Mouse (Mus musculus) ES-CJ7 (cell line): ENCODE measurements at regions not wholly inside any gene's neighbourhood (a gene's known extent, or its start where the extent isn't known, plus 50 kb on each side); places are given as distances from the start of the nearest gene placed in this dataset.

Source experiments
- DNase-seq: peaks from one replicate; pipeline ENCODE4 v3.0.0; 2011; ENCODE audit warnings: low read depth, low spot score

DNA sequence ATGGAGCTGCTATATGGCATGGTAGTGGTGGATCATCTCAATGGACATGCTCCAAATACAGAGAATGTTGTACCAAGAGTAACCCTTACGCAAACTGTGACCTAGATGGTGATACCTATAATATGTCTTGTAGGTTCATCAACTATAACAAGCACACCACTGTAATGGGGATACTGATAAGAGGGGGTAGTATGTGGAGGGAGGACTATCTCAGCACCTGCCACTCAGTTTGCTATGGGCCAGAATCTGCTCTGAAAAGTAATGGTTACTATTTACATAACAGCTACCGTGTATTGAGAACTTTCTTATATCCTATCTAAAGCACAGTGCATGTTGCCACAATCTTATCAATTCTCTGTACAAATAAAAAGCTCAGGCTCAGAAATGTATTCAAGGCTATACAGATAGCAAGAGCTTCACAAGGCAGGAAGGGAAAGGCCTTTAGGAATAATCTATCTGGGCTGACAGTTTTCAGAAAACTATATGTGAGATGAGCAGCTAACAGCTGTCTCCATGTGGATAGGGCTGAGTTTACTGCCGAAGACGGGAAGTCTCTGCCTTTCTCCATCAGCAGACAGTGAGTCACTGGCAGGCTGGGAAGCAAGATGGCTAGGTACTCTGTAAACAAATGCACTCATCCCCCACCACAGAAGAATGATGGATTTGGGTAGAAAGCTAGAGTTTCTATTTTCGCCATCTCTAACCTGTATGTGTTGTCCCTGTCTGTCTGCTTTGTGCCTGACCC lies 77.1 kb upstream of the Nck2 start:
- DNase-seq: no peak

DNA sequence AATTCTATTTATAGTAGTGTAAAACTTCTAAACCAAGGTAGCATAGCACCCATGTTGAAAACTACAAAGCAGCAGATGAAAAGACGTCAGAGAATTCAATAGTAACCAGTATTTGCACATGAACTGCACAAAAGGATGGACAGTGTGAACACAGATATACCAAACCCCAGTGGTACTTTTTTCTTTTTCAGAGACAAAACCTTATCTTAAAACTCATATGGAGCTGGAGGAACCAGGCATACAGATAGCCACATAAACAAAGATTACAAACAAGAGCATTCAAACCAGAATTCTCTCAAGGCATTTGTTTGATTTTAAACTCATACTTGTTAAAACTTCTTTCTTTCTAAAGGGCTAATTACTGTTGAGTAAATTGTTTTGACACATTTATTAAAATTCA lies 72.5 kb upstream of the Nck2 start:
- DNase-seq: no peak

DNA sequence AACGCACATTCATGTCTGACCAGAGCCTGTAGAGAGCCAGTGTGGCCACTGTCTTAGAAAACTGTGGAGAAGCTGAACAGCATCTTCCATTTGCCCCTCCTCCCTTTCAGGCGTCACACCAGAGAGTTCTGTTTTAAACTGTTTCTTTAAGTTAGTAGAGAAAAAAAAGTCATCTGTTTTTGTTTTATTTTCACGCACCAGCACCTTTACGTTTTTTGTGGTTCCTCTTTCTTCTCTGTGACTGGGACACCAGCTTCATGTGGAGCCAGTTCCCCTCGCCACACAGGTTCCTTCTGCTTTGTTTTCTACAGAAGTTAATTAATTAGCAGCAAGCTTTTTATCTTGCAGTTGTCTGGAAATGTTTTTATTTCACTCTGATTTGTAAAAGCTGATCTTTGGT lies 69.4 kb upstream of the Nck2 start:
- DNase-seq: no peak

- DNase-seq: no peak
Measured at GRCm38 (mm10) chr1:43375851-43376250, 68.5 kb upstream of the Nck2 start.

DNA sequence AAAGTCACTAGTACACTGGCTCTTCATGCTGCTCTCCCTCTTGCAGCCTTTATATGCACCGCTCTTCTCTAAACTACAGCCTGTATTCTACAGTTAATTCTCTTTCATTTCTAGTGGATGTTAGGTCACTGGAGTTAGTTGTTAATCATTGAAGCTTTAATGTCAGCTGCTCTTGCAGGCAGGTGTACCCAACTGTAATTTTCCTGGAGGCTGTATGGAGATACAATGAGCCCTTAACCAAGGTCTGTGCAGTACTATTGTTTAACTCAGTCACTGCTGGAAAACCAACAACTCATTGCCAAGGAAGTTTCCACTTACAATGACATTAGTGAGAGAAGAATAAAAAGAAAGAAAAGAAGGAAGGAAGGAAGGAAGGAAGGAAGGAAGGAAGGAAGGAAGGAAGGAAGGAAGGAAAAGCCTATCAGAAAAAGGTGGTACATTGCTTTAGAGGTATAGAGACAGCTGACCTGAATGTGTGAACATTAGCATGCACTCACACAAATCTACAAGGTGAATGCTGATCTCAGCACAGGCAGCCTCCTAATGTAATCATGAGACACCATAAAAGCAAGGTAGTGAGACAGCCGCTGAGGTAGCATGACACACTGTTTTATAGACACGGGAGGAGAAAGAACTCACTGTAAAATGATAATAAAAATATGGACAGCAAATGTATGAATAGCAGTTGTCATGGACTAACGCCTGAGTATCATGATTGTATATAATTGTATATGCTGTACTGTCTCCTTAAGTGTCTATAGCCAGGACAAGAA lies 66.7 kb upstream of the Nck2 start:
- DNase-seq: no peak

GRCm38 (mm10) chr1:43385008-43385407 lies 59.4 kb upstream of the Nck2 start:
- no peak for DNase-seq

- DNase-seq: no peak
Measured at GRCm38 (mm10) chr1:43394035-43394434, 50.3 kb upstream of the Nck2 start.
